Mouse (Mus musculus) ES-E14 (cell line): ENCODE data around the gene Kdsr.

ENCODE experiments used
- CHD2 ChIP-seq: IDR thresholded peaks from 2 replicates; pipeline ENCODE4 v1.6.1; 2014; ENCODE audit warnings: mild to moderate bottlenecking, low read depth, low read length, inconsistent platforms
- HCFC1 ChIP-seq: IDR thresholded peaks from 2 replicates; pipeline ENCODE4 v1.6.1; 2012; ENCODE audit warnings: low read length, inconsistent platforms, borderline replicate concordance; ENCODE audit not compliant: insufficient read depth
- ZC3H11A ChIP-seq: IDR thresholded peaks from 2 replicates; pipeline ENCODE4 v1.6.1; 2012; ENCODE audit warnings: low read depth, mild to moderate bottlenecking, inconsistent platforms, low read length, borderline replicate concordance

DNA sequence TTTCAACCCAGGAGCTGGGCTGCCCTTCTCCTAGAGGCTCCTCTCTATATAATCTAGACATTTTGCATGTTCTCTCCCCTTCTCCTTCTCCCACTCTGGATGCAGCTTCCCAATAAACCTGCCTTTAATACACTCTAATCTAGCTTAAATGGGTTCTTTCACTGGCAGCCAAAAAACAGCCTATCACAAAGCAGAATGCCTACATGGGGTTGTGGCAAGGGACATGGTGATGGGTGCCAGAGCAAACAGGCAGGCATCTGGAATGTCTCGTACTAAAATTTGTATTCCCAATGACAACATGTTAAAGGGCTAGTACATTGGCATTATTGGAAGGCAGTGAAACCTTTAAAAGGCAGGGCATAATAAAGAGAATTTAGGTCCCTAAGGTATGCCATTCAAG is 8.9 kb downstream of the Kdsr start:
- TF ChIP-seq ZC3H11A, result no peak
- TF ChIP-seq HCFC1, result no peak
- TF ChIP-seq CHD2, result no peak
